Mouse (Mus musculus) kidney, embryonic 14.5 days (tissue): ENCODE results near the gene Fem1a. TPM values are rescaled to one million over a fixed set of nuclear protein-coding genes. Genes with fewer than 3 reads are reported as not detected.

Source experiments
- ATAC-seq: fragments of 200-750 bp; cut with Nextera tagmentation; 2 replicates; pipeline ENCODE4 v1.8.0; 2017; ENCODE audit warnings: moderate number of reproducible peaks, mild to moderate bottlenecking, moderate TSS enrichment, moderate library complexity; ENCODE audit not compliant: low FRiP score, low TSS enrichment
- H3K27ac ChIP-seq: fragments of 300-500 bp; sonication (generic); 2 replicates; pipeline ENCODE4 v1.5.1; 2014; ENCODE audit warnings: low read depth, mild to moderate bottlenecking, low read length, moderate library complexity, mixed read lengths
- H3K27me3 ChIP-seq: fragments of 300-500 bp; sonication (generic); 2 replicates; pipeline ENCODE4 v1.6.1; 2014; ENCODE audit warnings: mild to moderate bottlenecking, low read length; ENCODE audit not compliant: control insufficient read depth, insufficient read depth
- H3K36me3 ChIP-seq: fragments of 300-500 bp; sonication (generic); 2 replicates; pipeline ENCODE4 v1.6.1; 2014; ENCODE audit warnings: low read length, mixed read lengths; ENCODE audit not compliant: control insufficient read depth, insufficient read depth
- H3K4me1 ChIP-seq: fragments of 300-500 bp; sonication (generic); 2 replicates; pipeline ENCODE4 v1.6.1; 2014; ENCODE audit warnings: low read length, mixed read lengths; ENCODE audit not compliant: control insufficient read depth, insufficient read depth
- H3K4me2 ChIP-seq: fragments of 300-500 bp; sonication (generic); replicated peaks from 2 replicates; pipeline ENCODE4 v1.6.1; 2014; ENCODE audit warnings: low read depth, mild to moderate bottlenecking, low read length
- H3K4me3 ChIP-seq: fragments of 300-500 bp; sonication (generic); 2 replicates; pipeline ENCODE4 v1.5.1; 2014; ENCODE audit warnings: mild to moderate bottlenecking, low read length
- H3K9ac ChIP-seq: fragments of 300-500 bp; sonication (generic); 2 replicates; pipeline ENCODE4 v1.6.1; 2014; ENCODE audit warnings: low read depth, mild to moderate bottlenecking, low read length, moderate library complexity
- H3K9me3 ChIP-seq: fragments of 300-500 bp; sonication (generic); 2 replicates; pipeline ENCODE4 v1.6.1; 2016; ENCODE audit warnings: low read length; ENCODE audit not compliant: control insufficient read depth
- WGBS: fragments of 180-500 bp; shearing (Covaris S2); extraction: QIAGEN DNeasy Blood & Tissue Kit; methylation state at CpG from one replicate; pipeline ENCODE4 v1.1.7; 2014; 5-methylcytosine and 5-hydroxymethylcytosine counted together
- polyA plus RNA-seq: library from polyadenylated mRNA; unstranded; fragments of >200 nt; fragmentation: Nextera tagmentation; extraction: Ambion mirVana; gene quantifications from 2 replicates; pipeline ENCODE4 v1.2.1, GENCODE M21; 2014

The Fem1a gene
- polyA plus RNA-seq, 1 experiment from 2014 or later, result 14.3 TPM

DNA sequence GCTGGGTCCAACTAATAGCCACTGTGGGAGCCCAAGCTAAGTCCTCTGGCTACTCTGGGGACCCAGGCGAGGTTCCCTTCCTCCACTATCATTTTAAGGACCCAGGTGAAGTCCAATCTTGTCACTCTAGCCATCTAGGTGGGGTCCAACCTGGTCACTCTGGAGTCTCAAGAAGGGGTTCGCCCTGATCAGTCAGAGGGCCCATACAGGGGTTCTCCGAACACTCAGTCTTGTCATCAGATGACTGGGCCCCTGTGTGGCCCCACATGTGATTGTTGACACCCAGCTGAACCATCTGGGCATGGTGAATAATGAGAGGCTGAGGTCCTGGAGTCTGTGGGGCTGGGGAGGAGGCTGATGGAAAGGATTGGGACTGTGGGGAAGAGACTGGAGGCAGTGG, 13.1 kb downstream of the Fem1a start:
- Histone ChIP-seq H3K4me2 (peak overlapping the region; percentile 67), H3K4me1 (no peaks in the 10 kb centered on the region), H3K36me3 (peaks cover 13% of the 10 kb centered on the region; the same call in 1 of the 2 replicates), H3K4me3 (peak overlapping the region; percentile 38; the same call in 1 of the 2 replicates), H3K27ac (0 out of 2 replicates have a peak overlapping the region, but pooled peaks have one; percentile 73), H3K9me3 (no peaks in the 10 kb centered on the region), H3K9ac (peak overlapping the region; percentile 59; the same call in 1 of the 2 replicates), H3K27me3 (no peaks in the 10 kb centered on the region)
- WGBS, result 77% methylated on average over 3 of the region's 3 CpGs
- ATAC-seq, result peak; percentile 1; the same call in 1 of the 2 replicates

DNA sequence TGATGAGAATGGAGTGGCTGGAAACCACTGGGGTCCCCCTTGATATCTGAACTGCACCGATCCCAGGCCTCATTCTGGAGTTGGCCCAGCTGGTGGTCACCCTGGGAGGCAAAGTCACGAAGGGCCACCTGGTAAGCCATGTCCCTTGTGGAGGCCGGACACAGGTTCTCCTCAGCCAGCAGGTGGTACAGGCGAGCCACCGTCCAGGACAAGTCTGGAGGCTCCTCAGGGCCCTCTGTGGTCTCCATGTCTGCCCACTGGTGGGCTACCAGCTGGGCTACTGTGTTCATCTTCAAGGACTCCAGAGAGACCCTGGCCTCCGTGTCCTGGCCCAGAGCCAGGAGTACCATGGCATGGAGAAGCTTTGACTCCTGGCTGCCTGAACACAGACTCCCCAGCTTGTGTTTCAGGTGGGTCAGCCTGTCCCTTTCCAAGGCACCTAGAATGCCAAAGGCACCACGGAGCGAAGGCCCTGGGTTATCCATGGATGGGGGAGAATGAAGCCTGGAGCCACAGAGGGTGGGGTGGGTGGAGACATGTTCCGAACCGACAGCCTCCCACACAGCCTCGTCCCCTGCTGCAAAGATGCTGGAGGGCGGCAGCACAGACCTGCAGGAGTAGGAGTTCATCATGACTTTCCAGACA, 15.1 kb downstream of the Fem1a start:
- Histone ChIP-seq H3K9ac (no peak overlapping the region), H3K27me3 (no peaks in the 10 kb centered on the region), H3K4me2 (no peak overlapping the region), H3K9me3 (no peaks in the 10 kb centered on the region), H3K4me1 (no peaks in the 10 kb centered on the region; the same call in 1 of the 2 replicates), H3K27ac (no peak overlapping the region), H3K4me3 (no peak overlapping the region), H3K36me3 (peaks cover 13% of the 10 kb centered on the region; the same call in 1 of the 2 replicates)
- 81% methylated on average over 10 of the region's 12 CpGs for WGBS
- no peak for ATAC-seq

DNA sequence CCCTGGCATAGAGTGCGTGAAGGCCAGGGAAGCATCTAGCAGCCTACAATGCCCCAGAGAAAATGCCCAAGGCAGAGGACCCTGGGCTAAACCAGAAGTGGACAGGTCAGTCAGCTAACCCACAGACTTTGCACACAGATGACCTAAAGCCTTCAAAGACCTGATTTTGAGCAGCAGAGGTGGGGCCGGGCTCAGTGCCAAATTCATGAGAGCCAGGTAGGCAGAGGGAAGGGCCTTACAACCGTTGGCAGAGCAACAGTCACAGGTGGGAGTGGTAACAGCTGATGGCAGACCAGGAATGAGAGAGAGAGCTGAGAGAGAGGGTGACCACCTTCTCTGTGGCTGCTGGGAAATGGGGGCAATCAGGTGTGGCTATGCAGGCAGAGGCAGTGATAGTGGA, 16.0 kb downstream of the Fem1a start:
- Histone ChIP-seq H3K27ac (no peak overlapping the region), H3K9ac (no peak overlapping the region)
- WGBS, result 68% methylated on average over 3 of the region's 3 CpGs

DNA sequence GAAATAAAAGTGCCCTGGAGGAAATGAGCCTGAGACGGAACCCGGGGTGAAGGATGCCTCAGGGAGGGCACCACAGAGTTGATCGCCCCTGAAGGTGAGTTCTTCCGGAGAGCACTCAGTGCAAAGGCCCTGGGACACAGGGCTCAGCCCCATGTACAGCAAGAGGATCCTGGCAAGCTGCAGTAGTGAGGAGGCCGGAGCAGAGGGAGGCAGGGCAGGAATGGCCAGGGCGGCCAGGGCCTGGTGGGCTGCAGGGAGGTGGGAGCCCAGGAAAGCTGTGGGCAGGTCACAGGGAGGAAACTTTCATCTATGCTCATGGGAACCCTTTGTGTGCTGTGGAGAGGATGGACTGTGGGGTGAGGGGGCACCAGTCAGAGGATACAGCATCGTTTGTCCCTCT, 16.9 kb downstream of the Fem1a start:
- WGBS, result 70% methylated on average over 7 of the region's 7 CpGs
- H3K27ac ChIP-seq, result no peak overlapping the region
- no peak for ATAC-seq

More for the DNA sequence above, 16.0 kb downstream of the Fem1a start:
- Histone ChIP-seq H3K36me3 (peaks cover 13% of the 10 kb centered on the region; the same call in 1 of the 2 replicates), H3K4me3 (no peak overlapping the region), H3K4me2 (no peak overlapping the region), H3K4me1 (no peaks in the 10 kb centered on the region; the same call in 1 of the 2 replicates), H3K27me3 (no peaks in the 10 kb centered on the region), H3K9me3 (no peaks in the 10 kb centered on the region)
- ATAC-seq, result no peak

DNA sequence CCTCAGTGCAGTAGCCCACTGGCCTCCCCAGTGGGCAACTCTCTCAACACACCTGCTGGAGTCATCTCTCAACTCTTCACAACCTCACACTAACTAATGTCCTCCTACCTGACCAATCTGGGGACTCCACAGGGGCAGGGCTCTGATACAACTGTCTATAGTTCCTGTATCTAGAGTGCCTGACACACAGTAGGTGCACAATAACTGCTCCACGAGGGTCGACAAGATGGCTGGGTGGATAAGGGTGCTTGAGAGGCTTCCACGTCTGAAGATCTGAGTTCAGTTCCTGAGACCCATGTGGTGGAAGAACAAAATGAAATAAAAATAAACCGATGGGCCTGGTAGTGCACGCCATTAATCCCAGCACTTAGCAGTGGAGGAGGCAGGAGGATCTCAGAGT, 17.4 kb downstream of the Fem1a start:
- no peaks in the 10 kb centered on the region; the same call in 1 of the 2 replicates for H3K4me1 ChIP-seq
- H3K4me2 ChIP-seq, result no peak overlapping the region
- H3K27me3 ChIP-seq, result no peaks in the 10 kb centered on the region
- no peak overlapping the region for H3K9ac ChIP-seq
- H3K4me3 ChIP-seq, result no peak overlapping the region
- peaks cover 17% of the 10 kb centered on the region for H3K36me3 ChIP-seq
- H3K27ac ChIP-seq, result no peak overlapping the region
- no peak for ATAC-seq
- H3K9me3 ChIP-seq, result no peaks in the 10 kb centered on the region
- WGBS, result 91% methylated on average over 5 of the region's 5 CpGs

More for the DNA sequence above, 16.9 kb downstream of the Fem1a start:
- Histone ChIP-seq H3K4me2 (no peak overlapping the region), H3K9ac (no peak overlapping the region), H3K27me3 (no peaks in the 10 kb centered on the region), H3K4me3 (no peak overlapping the region), H3K9me3 (no peaks in the 10 kb centered on the region), H3K36me3 (peaks cover 13% of the 10 kb centered on the region; the same call in 1 of the 2 replicates), H3K4me1 (no peaks in the 10 kb centered on the region; the same call in 1 of the 2 replicates)

DNA sequence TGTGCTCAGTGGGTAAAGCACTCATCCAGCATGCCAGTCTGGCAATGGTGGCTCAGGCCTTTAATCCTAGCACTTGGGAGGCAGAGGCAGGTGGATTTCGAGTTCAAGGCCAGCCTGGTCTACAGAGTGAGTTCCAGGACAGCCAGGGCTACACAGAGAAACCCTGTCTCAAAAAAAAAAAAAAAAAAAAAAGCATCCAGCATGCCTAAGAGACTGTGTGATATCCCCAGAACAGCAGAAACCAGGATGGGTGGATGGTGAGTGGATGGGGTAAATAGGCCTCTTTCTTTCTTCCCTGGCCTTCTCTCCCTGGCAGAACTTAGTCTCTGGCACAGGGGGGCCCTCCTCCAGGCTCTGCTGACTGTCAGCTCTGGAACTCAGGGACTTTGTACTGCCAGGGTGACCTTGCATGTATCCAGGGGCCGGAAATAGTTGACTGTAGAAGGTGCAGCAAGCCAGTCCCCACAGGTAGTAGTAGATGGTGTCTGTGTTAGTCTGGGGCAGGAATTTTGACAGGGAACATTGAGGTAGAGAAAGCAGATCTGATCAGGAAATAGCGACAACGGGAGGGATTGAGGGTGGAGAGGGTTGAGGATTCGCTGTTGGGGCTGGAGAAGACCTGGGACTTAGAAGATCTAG, 19.4 kb downstream of the Fem1a start:
- Histone ChIP-seq H3K4me2 (peak overlapping the region; percentile 65), H3K9ac (peak overlapping the region; percentile 65), H3K27ac (peak overlapping the region; percentile 85), H3K9me3 (no peaks in the 10 kb centered on the region), H3K27me3 (no peaks in the 10 kb centered on the region), H3K36me3 (peaks cover 22% of the 10 kb centered on the region), H3K4me1 (no peaks in the 10 kb centered on the region; the same call in 1 of the 2 replicates), H3K4me3 (peak overlapping the region; percentile 58)
- peak; percentile 0; the same call in 1 of the 2 replicates for ATAC-seq
- 18% methylated on average over 5 of the region's 5 CpGs for WGBS

DNA sequence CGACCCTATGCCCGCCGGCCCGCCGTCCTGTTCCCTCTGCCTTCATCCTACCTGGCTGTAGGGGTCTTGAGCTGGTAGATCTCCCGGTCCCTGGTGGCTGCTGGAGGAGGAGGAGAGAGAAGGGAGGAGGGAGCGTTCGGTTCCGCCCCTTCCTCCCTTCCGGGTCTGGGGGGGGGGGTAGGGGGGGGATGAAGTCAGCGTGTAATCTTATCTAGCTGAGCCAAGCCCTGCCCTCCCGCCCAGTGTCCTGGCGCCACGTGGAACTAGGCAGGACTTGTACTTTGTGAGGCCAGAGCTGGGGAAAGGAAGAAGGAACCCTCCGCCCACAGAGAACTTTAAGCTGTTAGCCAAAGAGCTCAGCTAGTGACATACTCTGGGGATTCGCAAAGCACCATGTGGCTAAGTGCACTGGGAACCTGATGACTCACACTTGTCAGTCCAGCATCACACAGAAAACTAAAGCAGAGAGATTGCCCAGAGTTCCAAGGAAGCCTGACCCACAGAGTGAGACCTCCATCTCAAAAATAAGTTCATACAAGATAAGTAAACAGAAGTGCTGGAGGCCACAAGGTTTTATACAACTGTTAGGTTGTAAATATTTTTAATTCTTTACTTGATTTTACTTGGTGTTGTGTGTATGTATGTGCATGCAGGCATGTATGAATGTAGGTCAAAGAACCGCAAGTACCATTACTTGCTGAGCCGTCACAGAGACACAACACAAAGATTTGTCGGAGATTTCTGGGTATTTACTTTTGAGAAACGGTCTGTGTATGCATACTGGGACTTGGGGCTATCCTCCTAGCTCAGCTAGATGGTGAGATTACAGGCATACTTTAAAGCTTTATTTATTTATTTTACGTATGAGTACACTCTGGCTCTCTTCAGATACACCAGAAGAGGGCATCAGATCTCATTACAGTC, 20.3 kb downstream of the Fem1a start, which contains the start of gene Ticam1:
Gene Ticam1, minus strand, starts transcription at position 144 of the 924 bp plus-strand sequence.
- 6% methylated on average over 21 of the region's 21 CpGs for WGBS
- Histone ChIP-seq H3K36me3 (peaks cover 25% of the 10 kb centered on the region), H3K9ac (peak within 1 kb of the TSS; percentile 65), H3K4me2 (peak within 1 kb of the TSS; percentile 65), H3K4me3 (peak within 1 kb of the TSS; percentile 58), H3K9me3 (no peaks in the 10 kb centered on the region), H3K27ac (peak within 1 kb of the TSS; percentile 85), H3K27me3 (no peaks in the 10 kb centered on the region), H3K4me1 (no peaks in the 10 kb centered on the region; the same call in 1 of the 2 replicates)
- ATAC-seq, result peak; percentile 96

DNA sequence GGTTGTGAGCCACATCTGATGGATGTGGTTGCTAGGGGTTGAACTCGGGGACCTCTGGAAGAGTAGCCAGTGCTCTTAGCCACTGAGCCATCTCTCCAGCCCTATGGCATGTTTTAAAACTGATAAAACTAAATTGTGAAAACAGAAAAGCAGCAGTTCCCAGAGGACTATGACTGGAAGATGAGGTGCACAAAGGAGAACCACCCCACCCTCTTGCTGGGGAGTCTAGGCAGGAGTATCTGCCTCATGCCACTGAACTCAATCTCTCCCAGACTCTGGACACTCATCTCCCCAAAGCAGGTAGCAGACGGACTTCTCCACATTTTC, 20.9 kb downstream of the Fem1a start:
- WGBS, result 42% methylated on average over 2 of the region's 2 CpGs
- ATAC-seq, result peak; percentile 18; the same call in 1 of the 2 replicates
- Histone ChIP-seq H3K4me2 (peak overlapping the region; percentile 65; the same call in 1 of the 2 replicates), H3K27ac (peak overlapping the region; percentile 81), H3K4me1 (no peaks in the 10 kb centered on the region; the same call in 1 of the 2 replicates), H3K36me3 (peaks cover 28% of the 10 kb centered on the region), H3K9ac (no peak overlapping the region; the same call in 1 of the 2 replicates), H3K9me3 (no peaks in the 10 kb centered on the region), H3K27me3 (no peaks in the 10 kb centered on the region), H3K4me3 (no peak overlapping the region)
